In the genomic region with DNA sequence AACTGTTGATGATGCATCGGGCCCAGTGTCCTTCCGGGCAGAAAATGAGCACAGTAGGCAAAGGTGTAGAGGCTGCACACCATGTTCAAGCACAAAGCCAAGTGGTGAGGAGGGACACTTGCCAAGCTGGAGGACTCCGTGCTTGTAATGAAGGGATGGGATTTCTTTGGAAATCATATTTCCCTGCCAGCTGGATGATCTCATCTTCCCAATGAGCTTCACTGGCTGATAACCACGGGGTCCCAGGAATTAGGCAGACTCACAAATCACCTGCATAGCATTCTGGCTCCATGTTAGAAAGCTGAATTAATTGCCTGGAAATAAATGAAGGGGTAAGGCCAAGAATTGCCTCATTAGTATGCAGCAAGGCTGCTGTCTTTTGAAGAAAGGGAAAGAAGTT, we compare ENCODE assay signal across 15 mouse cellular contexts.
DNase-seq lines count a peak whose midpoint lies in the region; ATAC-seq lines count a peak whose summit lies in the region.
"Had no signal": no experiment of that assay in that cellular context is flagged by ENCODE, and none has a peak within 500 bp of the region (broad histone marks: within the 10 kb centered on the region; RNA-seq: fewer than 3 reads in every experiment).

No protein-coding gene starts in this region.

- ATAC-seq in hindbrain, embryonic 13.5 days (ENCODE audit: low FRiP score), result 0 out of 2 replicates have a peak, but pooled peaks have one; percentile 28
- no peak for ATAC-seq in hindbrain, embryonic 12.5 days (ENCODE audit: low FRiP score)
- ATAC-seq in forebrain, embryonic 15.5 days (replicated peaks), result peak; percentile 89

- H3K9me3 ChIP-seq in hindbrain, embryonic 13.5 days, result no peaks in the 10 kb centered on the region
- no peaks in the 10 kb centered on the region for H3K9me3 ChIP-seq in hindbrain, embryonic 12.5 days (replicated peaks)
- H3K9me3 ChIP-seq in forebrain, embryonic 15.5 days, result no peaks in the 10 kb centered on the region
- H3K9me3 ChIP-seq: embryonic facial prominence, embryonic 15.5 days had no signal

- no peaks in the 10 kb centered on the region for H3K36me3 ChIP-seq in hindbrain, embryonic 13.5 days
- H3K36me3 ChIP-seq in hindbrain, embryonic 12.5 days, result no peaks in the 10 kb centered on the region
- H3K36me3 ChIP-seq in forebrain, embryonic 15.5 days, result no peaks in the 10 kb centered on the region
- H3K36me3 ChIP-seq: embryonic facial prominence, embryonic 15.5 days; G1E; heart, embryonic 13.5 days had no signal

- no peak overlapping the region for H3K4me2 ChIP-seq in hindbrain, embryonic 13.5 days
- no peak overlapping the region for H3K4me2 ChIP-seq in hindbrain, embryonic 12.5 days (replicated peaks)
- no peak overlapping the region for H3K4me2 ChIP-seq in forebrain, embryonic 15.5 days (replicated peaks)
- H3K4me2 ChIP-seq: embryonic facial prominence, embryonic 15.5 days; heart, embryonic 13.5 days had no signal

- no peak overlapping the region for H3K4me3 ChIP-seq in hindbrain, embryonic 13.5 days
- no peak overlapping the region for H3K4me3 ChIP-seq in hindbrain, embryonic 12.5 days
- H3K4me3 ChIP-seq in forebrain, embryonic 15.5 days, result no peak overlapping the region
- H3K4me3 ChIP-seq: embryonic facial prominence, embryonic 15.5 days; heart, embryonic 13.5 days; layer of hippocampus, adult 2 months had no signal

- no peak overlapping the region for H3K9ac ChIP-seq in hindbrain, embryonic 13.5 days
- H3K9ac ChIP-seq in hindbrain, embryonic 12.5 days, result no peak overlapping the region
- no peak overlapping the region for H3K9ac ChIP-seq in forebrain, embryonic 15.5 days (replicated peaks)
- H3K9ac ChIP-seq: embryonic facial prominence, embryonic 15.5 days; heart, embryonic 13.5 days had no signal

- peak overlapping the region; percentile 67 for H3K27ac ChIP-seq in hindbrain, embryonic 13.5 days
- no peak overlapping the region for H3K27ac ChIP-seq in hindbrain, embryonic 12.5 days
- peak overlapping the region; percentile 56 for H3K27ac ChIP-seq in forebrain, embryonic 15.5 days (replicated peaks)
- H3K27ac ChIP-seq: embryonic facial prominence, embryonic 15.5 days; heart, embryonic 13.5 days; layer of hippocampus, adult 2 months had no signal

- 62% methylated on average over 4 of the region's 4 CpGs for WGBS in hindbrain, embryonic 13.5 days
- WGBS in hindbrain, embryonic 12.5 days, result 72% methylated on average over 4 of the region's 4 CpGs
- WGBS in forebrain, embryonic 15.5 days, result 28% methylated on average over 4 of the region's 4 CpGs

- no peaks in the 10 kb centered on the region for H3K27me3 ChIP-seq in hindbrain, embryonic 13.5 days
- no peaks in the 10 kb centered on the region for H3K27me3 ChIP-seq in hindbrain, embryonic 12.5 days
- H3K27me3 ChIP-seq in forebrain, embryonic 15.5 days, result no peaks in the 10 kb centered on the region
- H3K27me3 ChIP-seq: embryonic facial prominence, embryonic 15.5 days; heart, embryonic 13.5 days had no signal

- H3K4me1 ChIP-seq in hindbrain, embryonic 13.5 days (replicated peaks), result peaks cover 11% of the 10 kb centered on the region
- H3K4me1 ChIP-seq in hindbrain, embryonic 12.5 days, result no peaks in the 10 kb centered on the region
- H3K4me1 ChIP-seq in forebrain, embryonic 15.5 days, result peaks cover 11% of the 10 kb centered on the region
- H3K4me1 ChIP-seq: embryonic facial prominence, embryonic 15.5 days; heart, embryonic 13.5 days had no signal

- DNase-seq in right cerebral cortex, postnatal 4 days, result peak; percentile 4
- DNase-seq in right cerebral cortex, adult 2 months (ENCODE audit: low spot score in 2 of 2), result no peak
- no peak for DNase-seq in adrenal gland, adult 18-20 months (ENCODE audit: low spot score in 2 of 2)
- no peak for DNase-seq in gastrocnemius, adult 8-10 months (ENCODE audit: low spot score in 2 of 2)
- DNase-seq: adrenal gland, postnatal 25 days; kidney, adult 9 months; liver; lung, adult 2 months had no signal
